Mouse (Mus musculus): Measurements from ENCODE around the gene Caprin1. TPM values are rescaled to one million over a fixed set of nuclear protein-coding genes. Genes with fewer than 3 reads are reported as not detected.

The Caprin1 gene
- polyA plus RNA-seq (2014; fragmentation: Nextera tagmentation; extraction: Ambion mirVana) = 610 and 653 TPM in 2 replicates

DNA sequence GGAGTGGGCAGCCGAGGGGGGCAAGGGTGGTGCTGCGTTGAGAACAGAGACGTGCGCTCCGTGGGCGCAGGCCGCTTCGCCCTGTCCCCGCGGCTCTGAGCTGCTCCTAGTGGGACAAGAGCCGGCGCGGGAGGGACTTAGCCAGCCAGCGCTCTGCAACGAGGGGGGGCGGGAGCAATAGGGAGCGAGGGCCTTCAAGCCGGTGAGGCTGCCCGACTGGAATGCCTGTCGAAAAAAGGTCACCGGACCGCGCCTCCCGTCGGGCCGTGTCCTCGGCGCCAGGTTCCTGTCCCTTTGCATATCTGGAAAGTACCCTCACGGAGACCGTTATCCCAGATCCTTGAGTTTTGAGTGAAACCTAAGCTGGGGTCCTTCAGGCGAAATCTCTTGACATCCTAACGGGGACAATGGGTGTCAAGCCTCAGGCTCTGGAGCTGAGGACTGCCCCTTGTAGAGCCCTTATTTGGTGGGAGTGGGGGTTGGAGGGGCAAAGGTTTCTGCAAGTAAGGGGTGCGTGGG, at the start of gene Caprin1:
Gene Caprin1, minus strand, starts transcription at position 159 of the 519 bp plus-strand sequence.
- Histone ChIP-seq H3K27me3 (ENCODE audit: control insufficient read depth, insufficient read depth, low read length) (no peaks in the 10 kb centered on the region), H3K9ac (ENCODE audit: low read depth, low read length) (peak within 1 kb of the TSS; percentile 98), H3K36me3 (ENCODE audit: control insufficient read depth, insufficient read depth, low read length) (no peaks in the 10 kb centered on the region; the same call in 1 of the 2 replicates), H3K4me2 (replicated peaks; ENCODE audit: low read depth, low read length) (peak within 1 kb of the TSS; percentile 39), H3K4me1 (replicated peaks; ENCODE audit: control insufficient read depth, insufficient read depth, low read length) (no peaks in the 10 kb centered on the region), H3K9me3 (ENCODE audit: control insufficient read depth, low read length) (no peaks in the 10 kb centered on the region), H3K27ac (ENCODE audit: low read depth, low read length) (peak within 1 kb of the TSS; percentile 100), H3K4me3 (ENCODE audit: low read depth, low read length) (peak within 1 kb of the TSS; percentile 88)
- ATAC-seq (ENCODE audit: low FRiP score) (peak; percentile 94), DNase-seq (ENCODE audit: low spot score) (peak; percentile 94)
- WGBS = 0% methylated on average over 30 of the region's 33 CpGs

DNA sequence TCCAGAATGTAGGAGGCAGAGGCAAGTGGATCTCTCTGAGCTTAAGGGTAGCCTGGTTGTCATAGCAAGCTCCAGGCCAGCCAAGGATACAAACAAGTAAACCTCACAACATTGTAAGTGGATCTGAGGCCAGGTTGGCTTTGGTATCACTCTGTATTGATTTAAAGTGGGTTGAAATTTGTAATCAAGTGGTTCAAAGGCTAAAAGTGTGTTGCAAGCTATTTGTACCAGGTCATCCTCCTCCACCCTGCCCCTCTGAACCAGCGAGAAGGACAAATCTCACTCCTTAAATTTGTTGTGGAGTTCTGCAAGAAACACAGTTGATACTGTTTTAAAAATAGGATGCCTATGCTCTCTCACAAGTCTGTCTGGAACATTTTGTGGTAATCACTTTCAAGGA, 49.4 kb upstream of the Caprin1 start:
- WGBS = 82% methylated on average over 1 of the region's 1 CpGs
- ATAC-seq (ENCODE audit: low FRiP score) (no peak), DNase-seq (ENCODE audit: low spot score) (no peak)
- Histone ChIP-seq H3K27ac (ENCODE audit: low read depth, low read length) (no peak overlapping the region), H3K27me3 (ENCODE audit: control insufficient read depth, insufficient read depth, low read length) (no peaks in the 10 kb centered on the region), H3K9me3 (ENCODE audit: control insufficient read depth, low read length) (no peaks in the 10 kb centered on the region), H3K36me3 (ENCODE audit: control insufficient read depth, insufficient read depth, low read length) (no peaks in the 10 kb centered on the region), H3K9ac (ENCODE audit: low read depth, low read length) (no peak overlapping the region), H3K4me1 (replicated peaks; ENCODE audit: control insufficient read depth, insufficient read depth, low read length) (no peaks in the 10 kb centered on the region), H3K4me2 (replicated peaks; ENCODE audit: low read depth, low read length) (no peak overlapping the region), H3K4me3 (ENCODE audit: low read depth, low read length) (no peak overlapping the region)

- ATAC-seq (ENCODE audit: low FRiP score) (no peak), DNase-seq (ENCODE audit: low spot score) (no peak)
- Histone ChIP-seq H3K4me3 (ENCODE audit: low read depth, low read length) (no peak overlapping the region), H3K4me1 (replicated peaks; ENCODE audit: control insufficient read depth, insufficient read depth, low read length) (no peaks in the 10 kb centered on the region), H3K9ac (ENCODE audit: low read depth, low read length) (no peak overlapping the region), H3K36me3 (ENCODE audit: control insufficient read depth, insufficient read depth, low read length) (no peaks in the 10 kb centered on the region), H3K4me2 (replicated peaks; ENCODE audit: low read depth, low read length) (no peak overlapping the region), H3K27ac (ENCODE audit: low read depth, low read length) (no peak overlapping the region), H3K9me3 (ENCODE audit: control insufficient read depth, low read length) (no peaks in the 10 kb centered on the region), H3K27me3 (ENCODE audit: control insufficient read depth, insufficient read depth, low read length) (no peaks in the 10 kb centered on the region)
- 90% methylated on average over 4 of the region's 4 CpGs for WGBS
Measured at GRCm38 (mm10) chr2:103846271-103846670, 48.8 kb upstream of the Caprin1 start.

- H3K27ac ChIP-seq (ENCODE audit: low read depth, low read length) = no peak overlapping the region
- H3K4me3 ChIP-seq (ENCODE audit: low read depth, low read length) = no peak overlapping the region
- ATAC-seq (ENCODE audit: low FRiP score) (no peak), DNase-seq (ENCODE audit: low spot score) (no peak)
- 95% methylated on average over 2 of the region's 2 CpGs for WGBS
- no peaks in the 10 kb centered on the region for H3K27me3 ChIP-seq (ENCODE audit: control insufficient read depth, insufficient read depth, low read length)
- H3K36me3 ChIP-seq (ENCODE audit: control insufficient read depth, insufficient read depth, low read length) = no peaks in the 10 kb centered on the region
- H3K4me2 ChIP-seq (replicated peaks; ENCODE audit: low read depth, low read length) = no peak overlapping the region
- H3K9ac ChIP-seq (ENCODE audit: low read depth, low read length) = no peak overlapping the region
- no peaks in the 10 kb centered on the region for H3K4me1 ChIP-seq (replicated peaks; ENCODE audit: control insufficient read depth, insufficient read depth, low read length)
- H3K9me3 ChIP-seq (ENCODE audit: control insufficient read depth, low read length) = no peaks in the 10 kb centered on the region
Measured at GRCm38 (mm10) chr2:103844016-103844415, 46.6 kb upstream of the Caprin1 start.

- Histone ChIP-seq H3K36me3 (ENCODE audit: control insufficient read depth, insufficient read depth, low read length) (no peaks in the 10 kb centered on the region), H3K27ac (ENCODE audit: low read depth, low read length) (no peak overlapping the region), H3K4me1 (replicated peaks; ENCODE audit: control insufficient read depth, insufficient read depth, low read length) (no peaks in the 10 kb centered on the region), H3K9me3 (ENCODE audit: control insufficient read depth, low read length) (no peaks in the 10 kb centered on the region), H3K27me3 (ENCODE audit: control insufficient read depth, insufficient read depth, low read length) (no peaks in the 10 kb centered on the region), H3K9ac (ENCODE audit: low read depth, low read length) (no peak overlapping the region), H3K4me3 (ENCODE audit: low read depth, low read length) (no peak overlapping the region), H3K4me2 (replicated peaks; ENCODE audit: low read depth, low read length) (no peak overlapping the region)
- no peak for DNase-seq (ENCODE audit: low spot score)
- no peak for ATAC-seq (ENCODE audit: low FRiP score)
- 93% methylated on average over 13 of the region's 13 CpGs for WGBS
Measured at GRCm38 (mm10) chr2:103843321-103843720, 45.9 kb upstream of the Caprin1 start.

DNA sequence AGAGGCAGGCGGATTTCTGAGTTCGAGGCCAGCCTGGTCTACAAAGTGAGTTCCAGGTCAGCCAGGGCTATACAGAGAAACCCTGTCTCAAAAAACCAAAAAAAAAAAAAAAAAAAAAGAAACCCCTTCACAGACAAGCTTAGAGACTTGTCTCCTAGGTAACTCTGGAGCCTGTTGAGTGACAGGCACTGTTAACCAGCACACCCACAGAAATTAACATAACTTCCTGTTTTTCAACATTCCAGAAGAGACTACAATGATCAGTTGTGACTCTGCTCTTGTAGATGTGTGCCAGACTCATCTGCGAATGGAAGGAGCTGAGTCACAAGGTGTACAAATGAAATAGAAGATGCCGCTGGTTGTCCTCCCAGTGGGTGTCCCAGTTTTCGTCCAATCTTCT, 44.9 kb upstream of the Caprin1 start:
- H3K27ac ChIP-seq (ENCODE audit: low read depth, low read length) = no peak overlapping the region
- 90% methylated on average over 4 of the region's 5 CpGs for WGBS
- no peaks in the 10 kb centered on the region for H3K27me3 ChIP-seq (ENCODE audit: control insufficient read depth, insufficient read depth, low read length)
- H3K36me3 ChIP-seq (ENCODE audit: control insufficient read depth, insufficient read depth, low read length) = no peaks in the 10 kb centered on the region
- H3K4me2 ChIP-seq (replicated peaks; ENCODE audit: low read depth, low read length) = no peak overlapping the region
- no peak for ATAC-seq (ENCODE audit: low FRiP score)
- no peak for DNase-seq (ENCODE audit: low spot score)
- no peak overlapping the region for H3K9ac ChIP-seq (ENCODE audit: low read depth, low read length)
- H3K4me3 ChIP-seq (ENCODE audit: low read depth, low read length) = no peak overlapping the region
- H3K9me3 ChIP-seq (ENCODE audit: control insufficient read depth, low read length) = no peaks in the 10 kb centered on the region
- H3K4me1 ChIP-seq (replicated peaks; ENCODE audit: control insufficient read depth, insufficient read depth, low read length) = no peaks in the 10 kb centered on the region

DNA sequence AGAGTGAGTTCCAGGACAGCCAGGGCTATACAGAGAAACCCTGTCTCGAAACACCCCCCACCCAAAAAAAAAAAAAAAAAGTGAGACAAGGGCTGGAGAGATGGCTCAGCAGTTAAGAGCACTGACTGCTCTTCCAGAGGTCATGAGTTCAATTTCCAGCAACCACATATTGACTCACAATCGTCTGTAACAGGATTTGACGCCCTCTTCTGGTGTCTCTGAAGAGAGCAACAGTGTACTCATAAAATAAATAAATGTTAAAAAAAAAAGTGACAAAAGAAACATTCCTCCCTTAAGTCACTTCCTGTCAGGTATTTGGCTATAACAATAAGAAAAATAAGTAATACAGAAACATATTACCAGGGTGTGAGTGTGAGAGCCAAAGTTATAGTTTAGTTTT, 41.0 kb upstream of the Caprin1 start:
- ATAC-seq (ENCODE audit: low FRiP score) (no peak), DNase-seq (ENCODE audit: low spot score) (no peak)
- no peaks in the 10 kb centered on the region for H3K36me3 ChIP-seq (ENCODE audit: control insufficient read depth, insufficient read depth, low read length)
- H3K27me3 ChIP-seq (ENCODE audit: control insufficient read depth, insufficient read depth, low read length) = no peaks in the 10 kb centered on the region
- H3K4me3 ChIP-seq (ENCODE audit: low read depth, low read length) = no peak overlapping the region
- no peak overlapping the region for H3K9ac ChIP-seq (ENCODE audit: low read depth, low read length)
- H3K4me1 ChIP-seq (replicated peaks; ENCODE audit: control insufficient read depth, insufficient read depth, low read length) = no peaks in the 10 kb centered on the region
- 67% methylated on average over 3 of the region's 3 CpGs for WGBS
- no peak overlapping the region for H3K27ac ChIP-seq (ENCODE audit: low read depth, low read length)
- no peaks in the 10 kb centered on the region for H3K9me3 ChIP-seq (ENCODE audit: control insufficient read depth, low read length)
- no peak overlapping the region for H3K4me2 ChIP-seq (replicated peaks; ENCODE audit: low read depth, low read length)

DNA sequence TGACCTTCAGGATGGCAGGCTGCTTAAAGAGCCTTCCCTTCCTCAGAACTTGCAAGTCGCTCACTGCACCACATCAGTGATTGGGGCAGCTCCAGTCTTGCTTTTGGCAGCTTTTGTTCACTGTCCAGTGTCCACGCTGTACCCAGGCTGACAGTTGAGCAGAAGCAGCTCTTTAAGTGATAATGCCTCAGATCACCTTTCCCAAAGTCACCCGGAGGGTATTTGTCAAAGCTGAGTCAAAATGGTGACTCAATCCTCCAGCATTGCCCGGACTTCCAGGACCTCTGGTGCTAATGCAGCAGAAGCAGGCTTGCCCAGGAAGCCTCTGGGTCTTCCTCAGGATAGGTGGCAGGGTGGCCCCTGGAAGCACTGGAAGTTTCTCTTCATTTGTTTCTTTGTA, 39.7 kb upstream of the Caprin1 start:
- Histone ChIP-seq H3K27ac (ENCODE audit: low read depth, low read length) (no peak overlapping the region), H3K36me3 (ENCODE audit: control insufficient read depth, insufficient read depth, low read length) (no peaks in the 10 kb centered on the region), H3K4me1 (replicated peaks; ENCODE audit: control insufficient read depth, insufficient read depth, low read length) (no peaks in the 10 kb centered on the region), H3K9ac (ENCODE audit: low read depth, low read length) (no peak overlapping the region), H3K27me3 (ENCODE audit: control insufficient read depth, insufficient read depth, low read length) (no peaks in the 10 kb centered on the region), H3K4me3 (ENCODE audit: low read depth, low read length) (no peak overlapping the region), H3K9me3 (ENCODE audit: control insufficient read depth, low read length) (no peaks in the 10 kb centered on the region), H3K4me2 (replicated peaks; ENCODE audit: low read depth, low read length) (no peak overlapping the region)
- DNase-seq (ENCODE audit: low spot score) (no peak), ATAC-seq (ENCODE audit: low FRiP score) (no peak)
- 84% methylated on average over 4 of the region's 4 CpGs for WGBS

DNA sequence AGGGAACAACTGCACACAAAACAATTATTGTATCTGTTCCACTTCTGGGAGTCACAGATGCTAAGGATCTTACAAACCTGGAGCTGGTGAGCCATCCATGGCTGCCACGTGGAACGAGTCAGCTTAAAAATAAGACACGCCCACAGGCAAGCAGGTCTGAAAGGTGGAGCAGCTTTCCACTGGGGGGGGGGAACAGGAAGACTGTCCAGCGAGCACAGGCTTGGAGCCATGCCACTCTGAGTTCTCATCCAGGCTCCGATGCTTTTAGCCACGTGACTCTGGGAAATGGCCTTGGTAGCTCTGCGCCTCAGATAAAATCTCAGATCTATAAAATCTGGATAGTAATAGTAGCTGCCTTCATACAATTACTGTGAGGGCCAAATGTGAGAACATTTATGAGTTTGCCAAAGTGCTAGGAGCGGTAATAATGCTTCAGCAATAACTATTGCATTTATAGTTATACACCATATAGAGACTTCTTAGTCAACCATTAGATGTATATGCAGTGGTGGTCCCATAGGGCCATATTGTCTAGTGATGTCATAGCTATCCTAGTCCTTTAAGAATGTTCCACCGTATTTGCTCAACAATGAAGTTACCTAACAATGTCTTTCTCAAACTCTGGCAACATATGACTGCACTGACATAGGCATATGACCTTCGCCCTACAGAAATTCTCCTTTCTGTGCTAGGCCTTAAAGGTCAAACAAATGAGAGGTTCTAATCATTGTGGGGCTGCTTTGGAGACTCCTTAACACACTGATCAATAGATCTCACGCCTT, 38.4 kb upstream of the Caprin1 start:
- no peak overlapping the region for H3K9ac ChIP-seq (ENCODE audit: low read depth, low read length)
- 78% methylated on average over 11 of the region's 11 CpGs for WGBS
- H3K4me1 ChIP-seq (replicated peaks; ENCODE audit: control insufficient read depth, insufficient read depth, low read length) = no peaks in the 10 kb centered on the region
- no peak overlapping the region for H3K27ac ChIP-seq (ENCODE audit: low read depth, low read length)
- no peak overlapping the region for H3K4me3 ChIP-seq (ENCODE audit: low read depth, low read length)
- DNase-seq (ENCODE audit: low spot score) (no peak), ATAC-seq (ENCODE audit: low FRiP score) (no peak)
- no peaks in the 10 kb centered on the region for H3K27me3 ChIP-seq (ENCODE audit: control insufficient read depth, insufficient read depth, low read length)
- H3K9me3 ChIP-seq (ENCODE audit: control insufficient read depth, low read length) = no peaks in the 10 kb centered on the region
- no peak overlapping the region for H3K4me2 ChIP-seq (replicated peaks; ENCODE audit: low read depth, low read length)
- H3K36me3 ChIP-seq (ENCODE audit: control insufficient read depth, insufficient read depth, low read length) = no peaks in the 10 kb centered on the region

Data from hindbrain, embryonic 11.5 days (tissue).